Mouse (Mus musculus) erythroblast, embryonic 14.5 days (primary cell): ENCODE measurements around the gene Eif4e.

Experiments used
- GATA1 ChIP-seq: IDR thresholded peaks from 2 replicates; pipeline ENCODE4 v1.6.1; 2012; ENCODE audit warnings: low read length, inconsistent platforms, mixed read lengths
- TAL1 ChIP-seq: IDR thresholded peaks from 3 replicates; pipeline ENCODE4 v1.6.1; 2012; ENCODE audit warnings: low read length, inconsistent platforms, mixed read lengths

DNA sequence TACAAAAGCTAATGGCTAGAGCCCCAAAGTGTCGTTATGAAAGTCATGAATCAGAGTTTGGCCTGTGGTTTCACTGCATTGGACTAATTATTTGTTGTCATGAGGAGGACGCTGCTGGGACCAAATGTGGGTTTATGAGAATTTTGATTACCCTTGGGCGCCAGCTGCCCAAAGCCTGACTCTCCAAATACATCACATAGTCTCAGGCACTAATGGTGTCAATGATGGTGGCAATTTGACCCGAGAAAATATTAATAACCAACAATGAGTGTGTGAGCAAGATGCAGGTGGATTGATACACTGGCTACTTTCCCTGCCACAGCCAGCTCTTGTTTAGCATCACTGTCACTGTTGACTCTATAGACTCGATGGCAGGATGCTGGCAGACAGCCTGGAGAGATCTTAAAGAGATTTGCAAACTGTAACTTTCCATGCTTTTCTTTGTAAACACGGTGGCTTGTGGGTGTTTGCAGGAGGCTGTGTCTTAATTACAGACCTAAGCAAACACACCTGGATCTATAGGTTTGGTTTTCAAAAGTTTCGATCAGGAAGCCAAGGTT is 65.9 kb downstream of the Eif4e start:
- no peak for TF ChIP-seq GATA1
- TF ChIP-seq TAL1 = no peak
